Mouse (Mus musculus): ENCODE data around the gene Msh3.

Msh3 gene

DNA sequence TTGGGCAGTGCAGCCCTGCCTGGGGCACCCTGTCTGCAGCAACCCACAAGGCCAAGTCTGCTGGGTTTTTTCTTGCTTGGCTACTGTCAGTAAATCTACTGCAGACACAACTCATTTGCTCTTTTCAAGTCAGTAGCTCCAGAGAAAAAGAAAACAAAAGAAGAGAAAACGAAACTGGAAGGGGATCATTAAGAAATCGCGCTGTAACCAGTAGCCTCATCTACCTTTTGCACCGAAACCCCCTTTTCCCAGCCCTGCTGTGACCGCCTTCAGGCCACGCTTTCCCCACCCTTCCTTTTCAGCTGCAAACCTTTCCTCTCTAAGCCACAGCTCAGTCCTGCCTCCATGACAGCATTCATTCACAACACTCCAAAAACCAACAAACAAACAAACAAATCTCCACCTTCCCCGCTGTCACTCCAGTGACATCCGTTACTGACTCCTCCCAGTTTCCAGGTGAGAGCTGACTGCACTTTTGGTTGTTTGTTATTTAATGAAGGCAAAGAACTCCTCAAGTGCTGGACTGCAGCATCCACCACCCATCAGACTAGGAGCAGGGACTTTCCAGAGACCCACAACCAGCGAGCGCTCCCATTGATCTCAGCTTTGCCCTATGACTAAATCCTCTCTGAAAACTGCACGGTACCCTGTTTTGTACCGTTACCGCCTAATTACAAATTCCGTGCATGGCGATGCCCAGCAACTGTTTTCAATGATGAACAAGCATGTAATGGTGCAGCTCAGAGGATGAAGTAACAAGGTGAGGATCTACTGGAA, 22.5 kb downstream of the Msh3 start:
- DNase-seq (ENCODE audit: extremely low read depth, low read depth, low spot score) = no peak

DNA sequence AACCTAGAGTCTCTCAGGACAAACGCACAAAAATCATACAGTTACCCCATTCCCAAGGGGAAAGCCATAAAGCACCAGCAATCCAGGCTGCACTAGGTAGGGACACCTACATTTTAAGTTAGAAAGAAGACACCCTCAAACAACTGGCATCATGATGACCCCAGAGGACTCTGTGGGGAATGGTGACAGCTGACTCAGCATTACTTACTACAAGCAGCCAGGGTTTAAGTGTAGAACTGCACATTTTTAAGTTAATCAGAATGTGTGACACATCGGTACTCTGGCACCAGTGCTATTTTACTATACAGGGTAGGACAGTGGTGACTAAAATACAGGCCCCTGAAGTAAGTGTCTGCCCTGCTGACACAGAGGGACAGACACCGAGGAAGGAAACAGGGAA, 24.2 kb downstream of the Msh3 start:
- no peak for DNase-seq (ENCODE audit: extremely low read depth, low read depth, low spot score)

DNA sequence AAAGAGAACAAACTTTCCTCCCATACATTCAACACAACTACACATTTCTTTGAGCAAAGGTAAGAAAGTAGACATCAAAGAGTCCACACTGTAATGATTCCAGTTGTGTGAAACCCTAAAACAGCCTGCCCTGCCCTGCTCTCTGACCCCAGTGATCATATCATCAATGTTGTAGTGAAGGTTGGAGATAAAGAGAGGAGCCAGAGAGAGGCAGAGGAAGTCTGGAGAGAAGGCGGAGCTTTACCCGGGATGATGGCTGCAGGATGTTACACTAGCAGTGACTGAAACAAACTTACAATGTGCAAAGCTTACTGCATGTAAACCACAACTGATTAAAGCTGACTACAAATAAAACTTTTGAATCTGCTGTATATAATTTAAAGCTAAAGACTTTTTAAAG, 26.8 kb downstream of the Msh3 start:
- DNase-seq (ENCODE audit: extremely low read depth, low read depth, low spot score) = no peak

DNA sequence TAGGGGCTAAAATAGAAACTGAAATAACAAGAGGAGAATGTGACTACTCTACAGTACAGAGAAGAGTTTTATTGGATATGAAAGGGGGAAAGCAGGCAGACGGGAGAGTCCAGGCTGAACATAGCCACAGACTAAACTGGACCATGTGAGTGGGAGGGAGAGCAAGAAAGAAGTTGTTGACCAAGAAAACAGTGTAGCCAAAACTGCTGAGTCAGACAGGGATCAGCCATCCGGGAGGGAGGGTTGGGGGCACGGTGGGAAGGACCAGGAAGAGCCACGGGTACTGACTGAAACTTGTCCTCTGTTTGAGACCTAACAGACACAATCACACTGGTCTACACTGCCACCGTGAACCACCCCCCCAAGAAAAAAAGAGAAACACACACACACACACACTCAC, 28.8 kb downstream of the Msh3 start:
- DNase-seq (ENCODE audit: extremely low read depth, low read depth, low spot score) = no peak

DNA sequence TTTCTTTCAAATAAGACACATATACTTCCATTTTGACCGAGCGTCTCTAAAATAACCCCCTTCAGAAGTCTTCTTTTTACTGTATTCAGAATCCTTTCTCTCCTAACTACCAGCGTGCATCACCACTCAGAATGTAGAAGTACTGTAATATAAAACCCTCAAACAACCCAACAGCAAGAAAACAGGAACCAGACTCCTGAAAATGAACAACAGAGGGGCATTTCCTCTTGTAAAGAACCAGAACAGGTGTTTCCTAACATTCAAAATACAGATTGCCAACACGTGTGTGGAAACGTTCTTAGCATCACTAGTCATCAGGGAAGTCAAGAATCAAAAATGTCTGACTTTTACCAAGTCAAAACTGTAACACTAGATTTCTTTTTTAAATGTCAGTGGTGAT, 34.0 kb downstream of the Msh3 start:
- no peak for DNase-seq (ENCODE audit: extremely low read depth, low read depth, low spot score)

DNA sequence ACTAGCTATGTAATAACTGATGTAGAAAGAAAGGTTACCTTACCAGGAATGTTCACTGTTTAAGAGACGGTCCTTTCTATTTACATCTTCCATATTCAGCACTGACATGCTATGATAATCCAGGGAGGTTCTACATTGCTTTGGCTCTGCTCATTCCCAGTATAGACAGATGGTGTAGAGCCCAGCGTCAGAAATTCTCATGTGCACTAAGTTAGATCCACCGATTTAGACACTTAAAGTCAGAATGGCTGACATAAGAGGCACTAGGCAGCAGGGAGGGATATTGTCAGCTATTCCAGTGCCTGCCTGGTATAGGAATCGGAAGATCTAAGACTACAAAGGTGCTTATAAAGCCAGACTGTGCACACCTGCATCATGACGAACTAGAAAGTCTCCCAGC, 40.2 kb downstream of the Msh3 start:
- no peak for DNase-seq (ENCODE audit: extremely low read depth, low read depth, low spot score)

DNA sequence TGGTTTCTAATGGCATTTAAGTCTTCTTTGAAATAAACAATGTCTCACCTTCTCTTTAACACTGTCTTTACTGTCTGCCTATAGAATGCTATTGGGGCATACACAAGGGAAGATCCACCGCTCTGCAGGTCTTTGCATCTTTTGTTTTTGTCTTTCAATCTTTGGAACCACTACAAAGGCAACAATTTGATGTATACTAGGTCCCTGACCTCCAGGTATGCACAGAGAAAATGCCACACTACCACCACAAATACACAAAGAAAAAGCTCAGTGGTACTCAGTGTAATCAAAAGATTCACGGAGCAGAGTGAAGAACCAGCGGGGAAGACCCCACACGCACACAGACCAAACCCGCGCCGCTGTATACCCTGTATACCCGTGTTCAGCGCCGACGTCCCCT, 49.1 kb downstream of the Msh3 start, which contains the start of gene Gm20379:
TSS of gene Gm20379 (plus strand) at position 301 of the 400 bp plus-strand sequence.
- no peak for DNase-seq (ENCODE audit: extremely low read depth, low read depth, low spot score)

DNA sequence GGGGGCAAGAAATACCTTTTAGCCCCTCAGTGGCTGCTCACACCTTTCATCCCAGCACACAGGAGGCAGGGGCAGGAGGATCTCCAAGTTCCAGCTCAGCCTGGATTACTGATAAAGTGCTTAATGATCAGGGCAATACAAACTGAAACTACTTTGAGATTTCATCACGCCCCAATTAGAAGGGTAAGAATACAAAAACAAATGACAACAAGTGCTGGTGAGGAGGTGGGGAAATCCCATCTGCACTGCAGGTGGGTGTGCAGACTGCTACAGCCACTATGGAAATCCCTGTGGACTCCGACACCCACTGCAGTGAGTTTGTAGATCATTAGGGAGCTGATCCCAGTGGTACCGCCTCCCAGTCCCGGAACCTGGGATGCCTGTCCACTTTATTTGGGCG, 50.5 kb downstream of the Msh3 start:
- no peak for DNase-seq (ENCODE audit: extremely low read depth, low read depth, low spot score)

DNA sequence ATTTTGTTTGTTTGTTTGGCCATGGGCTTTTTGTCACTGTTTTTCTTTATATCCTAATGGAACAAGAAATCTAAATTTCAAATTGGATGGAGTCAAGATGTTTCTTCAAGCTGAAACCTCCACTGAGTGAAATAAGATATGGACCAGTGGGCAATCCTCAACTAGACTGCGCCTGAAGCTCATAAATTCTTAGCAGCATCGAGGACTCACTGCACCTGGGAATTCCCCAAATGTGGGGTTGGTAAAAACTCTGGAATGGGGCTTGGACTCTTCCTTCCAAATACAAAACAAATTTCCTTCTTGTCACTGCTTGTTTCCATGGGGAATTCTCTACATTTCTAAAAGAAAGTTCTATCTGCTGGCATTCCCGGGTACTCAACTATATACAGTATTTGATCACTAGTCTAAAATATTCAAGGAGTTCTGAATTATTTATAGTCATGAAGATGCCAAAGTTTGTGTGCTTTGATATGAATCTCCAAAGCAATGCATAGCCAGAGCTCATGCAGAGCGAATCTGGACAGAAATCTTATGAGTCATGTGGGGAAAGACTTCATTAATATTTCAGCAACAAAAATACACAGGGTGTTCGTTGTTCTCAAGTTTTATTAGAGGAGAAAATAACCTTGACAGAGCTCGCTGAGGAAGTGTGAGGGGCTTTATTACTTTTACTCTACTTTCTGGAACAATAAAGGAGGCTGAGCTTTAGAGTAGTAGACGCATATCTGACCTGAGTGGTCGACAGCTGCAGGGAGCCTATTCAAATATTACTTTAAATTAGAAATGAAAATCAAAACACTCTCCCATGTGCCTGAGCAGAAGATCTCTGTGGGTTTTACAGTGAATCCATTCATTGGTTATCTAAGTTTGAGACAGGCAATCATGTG, 51.5 kb downstream of the Msh3 start:
- no peak for DNase-seq (ENCODE audit: extremely low read depth, low read depth, low spot score)

DNA sequence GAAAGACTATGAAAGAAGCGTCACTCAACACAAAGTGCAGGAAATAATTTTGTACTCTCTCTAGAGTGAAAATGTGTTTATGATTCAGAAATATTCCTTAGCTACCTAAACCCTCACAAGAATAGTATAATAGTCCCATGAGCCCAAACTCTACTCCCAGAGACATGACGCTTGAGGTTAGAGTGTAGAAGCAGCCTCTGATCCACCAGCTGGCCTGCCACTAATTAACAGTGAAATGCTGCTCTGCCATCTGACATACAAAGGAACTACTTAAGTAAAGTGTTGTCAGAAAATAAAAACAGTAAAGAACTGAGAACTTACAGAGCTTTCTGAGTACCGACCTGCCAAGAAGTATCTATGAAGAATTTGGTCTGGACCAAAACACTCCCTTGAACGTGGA, 52.3 kb downstream of the Msh3 start:
- DNase-seq (ENCODE audit: extremely low read depth, low read depth, low spot score) = no peak

DNA sequence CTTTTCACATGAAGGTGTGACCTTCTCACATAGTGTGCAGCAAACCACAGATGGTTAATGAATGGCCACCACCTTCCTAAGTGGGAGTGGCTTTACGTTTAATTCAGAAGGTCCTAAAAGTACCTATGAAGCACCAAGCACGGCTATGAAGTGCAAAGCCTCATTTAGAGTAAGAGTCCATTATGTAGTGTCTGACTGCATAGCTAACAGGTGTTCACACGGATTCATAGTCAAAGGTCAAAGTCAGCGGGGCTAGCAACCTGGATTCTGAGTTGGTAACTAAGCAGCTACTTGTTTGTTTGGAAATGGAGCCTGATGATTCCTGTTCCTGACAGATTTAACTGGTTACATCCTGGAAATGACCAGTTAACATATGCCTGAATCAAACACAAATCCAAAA, 53.0 kb downstream of the Msh3 start:
- no peak for DNase-seq (ENCODE audit: extremely low read depth, low read depth, low spot score)

DNA sequence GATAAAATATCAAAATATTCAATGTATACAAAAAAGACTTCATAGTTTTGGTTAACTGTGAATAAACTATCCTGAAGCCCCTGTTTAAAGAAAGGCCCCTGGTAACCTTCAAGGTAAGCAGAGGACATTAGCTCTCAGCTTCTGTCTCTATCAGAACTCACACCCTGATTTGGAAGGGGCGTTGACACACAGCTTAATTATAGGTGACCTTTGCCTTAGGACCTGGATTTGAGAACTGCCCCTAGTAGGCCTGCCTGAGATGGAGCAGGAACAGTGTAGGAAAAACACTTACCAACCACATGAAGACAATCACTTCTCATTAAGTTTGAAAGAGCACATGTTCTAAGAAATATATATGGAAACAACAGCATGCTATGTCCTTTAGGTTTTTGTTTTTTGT, 55.3 kb downstream of the Msh3 start:
- DNase-seq (ENCODE audit: extremely low read depth, low read depth, low spot score) = no peak

DNA sequence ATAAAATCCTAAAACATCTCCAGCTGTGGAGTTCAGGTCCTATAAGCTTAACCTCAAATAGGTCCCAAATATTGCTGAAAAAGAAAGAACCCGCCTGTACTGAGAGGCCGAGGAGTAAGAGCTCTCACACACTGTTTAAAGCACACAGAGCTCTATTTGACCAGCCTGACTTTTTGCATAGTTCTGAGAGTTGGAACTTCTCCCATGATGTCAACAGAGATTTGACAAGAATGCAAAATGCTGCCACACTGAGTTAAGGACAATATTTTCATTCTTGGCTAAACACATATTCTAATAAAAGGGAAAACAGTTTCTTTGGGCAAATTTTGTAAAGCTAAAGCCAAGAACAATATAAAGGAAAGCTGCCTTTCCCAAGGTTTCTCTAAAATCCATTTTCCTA, 57.8 kb downstream of the Msh3 start:
- no peak for DNase-seq (ENCODE audit: extremely low read depth, low read depth, low spot score)

DNA sequence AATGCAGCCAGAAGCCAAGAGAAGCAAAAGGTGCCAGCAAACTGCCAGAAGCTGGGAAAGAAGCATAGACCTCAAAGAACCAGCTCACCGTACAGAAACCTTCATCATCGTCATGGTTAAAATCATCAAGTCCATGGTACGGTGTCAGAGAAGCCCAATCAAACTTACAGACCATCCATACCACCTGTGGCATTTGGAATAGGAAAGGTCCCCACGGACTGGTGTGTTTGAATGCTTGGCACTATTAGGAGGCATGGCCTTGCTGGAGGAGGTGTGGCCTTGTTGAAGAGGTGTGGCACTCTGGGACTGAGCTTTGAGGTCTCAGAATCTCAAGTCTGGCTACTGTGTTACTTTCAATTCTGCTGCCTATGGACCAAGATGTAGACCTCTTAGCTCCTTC, 58.3 kb downstream of the Msh3 start:
- DNase-seq (ENCODE audit: extremely low read depth, low read depth, low spot score) = no peak

DNA sequence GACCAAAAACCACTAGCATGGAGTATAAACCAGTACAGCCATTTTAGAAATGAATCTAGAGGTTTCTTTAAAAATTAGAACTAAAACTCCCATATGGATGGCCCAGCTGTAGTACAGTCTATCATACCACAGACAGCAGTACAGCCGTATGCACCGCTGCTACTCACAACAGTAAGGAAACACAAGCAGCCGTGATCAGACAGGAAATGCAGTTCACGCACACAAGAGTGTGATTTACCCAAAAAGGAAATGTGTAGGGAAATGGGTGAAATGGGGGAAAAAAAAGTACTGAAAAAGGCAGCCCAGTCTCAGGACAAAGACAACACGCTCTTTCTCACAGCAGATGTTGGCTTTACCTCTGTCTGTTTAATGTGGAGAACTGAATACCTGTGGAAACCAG, 60.9 kb downstream of the Msh3 start:
- no peak for DNase-seq (ENCODE audit: extremely low read depth, low read depth, low spot score)

DNA sequence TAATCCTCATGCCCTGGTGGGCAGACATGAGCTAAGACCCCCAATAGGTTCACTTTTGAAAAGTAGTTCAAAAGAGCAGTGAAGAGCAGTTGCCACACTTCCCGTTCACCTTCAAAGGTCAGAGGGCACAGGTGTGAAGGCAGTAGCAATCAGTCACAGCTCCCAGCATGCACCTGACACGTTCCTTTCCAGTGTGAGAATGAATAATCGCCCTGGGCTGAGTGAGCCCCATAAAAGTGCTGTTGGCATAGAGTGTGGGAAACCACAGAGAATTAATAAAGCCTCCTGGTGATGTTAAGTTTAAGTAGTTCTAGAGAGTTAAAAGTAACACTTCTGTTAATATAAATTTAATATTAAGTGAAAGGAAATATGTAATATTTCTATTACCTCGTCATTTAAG, 63.2 kb downstream of the Msh3 start:
- no peak for DNase-seq (ENCODE audit: extremely low read depth, low read depth, low spot score)

DNA sequence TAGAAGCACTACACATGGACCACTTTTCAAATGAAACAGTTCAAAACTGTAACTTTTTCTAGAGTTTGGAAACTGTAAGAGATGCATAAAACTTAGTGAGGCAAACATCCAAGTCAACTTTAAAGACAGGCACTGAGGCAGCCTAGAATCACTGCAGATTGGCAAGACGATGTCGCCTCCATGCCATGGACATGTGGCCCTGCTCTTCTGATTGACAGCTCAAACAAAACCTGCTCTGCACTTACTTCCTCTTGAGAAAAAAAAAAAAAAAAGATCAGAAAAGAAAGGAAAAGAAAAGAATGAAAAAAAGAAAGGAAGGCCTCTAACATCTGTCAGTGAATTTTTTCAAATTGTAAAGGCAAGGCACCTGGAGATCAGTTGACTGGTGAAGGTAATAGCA, 77.8 kb downstream of the Msh3 start:
- DNase-seq (ENCODE audit: extremely low read depth, low read depth, low spot score) = no peak

DNA sequence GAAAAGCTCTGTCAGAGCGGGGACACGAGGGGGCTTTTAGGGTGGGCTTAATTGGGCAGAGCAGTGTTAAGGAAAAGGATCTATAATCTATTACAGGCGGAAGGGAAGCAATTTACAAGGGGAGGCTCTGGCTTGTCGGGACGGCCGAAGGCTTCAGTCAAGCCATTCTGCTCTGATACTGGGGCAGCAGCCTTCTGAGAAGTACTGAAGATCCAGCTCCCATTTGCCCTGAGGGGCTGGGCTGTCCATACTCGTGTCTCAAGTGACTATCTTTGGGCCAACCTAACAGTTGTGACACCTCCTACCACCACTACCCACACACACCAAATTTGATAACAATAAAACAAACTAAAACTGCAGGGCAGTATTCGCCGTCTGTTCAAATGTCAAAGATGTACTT, 79.5 kb downstream of the Msh3 start:
- no peak for DNase-seq (ENCODE audit: extremely low read depth, low read depth, low spot score)

DNA sequence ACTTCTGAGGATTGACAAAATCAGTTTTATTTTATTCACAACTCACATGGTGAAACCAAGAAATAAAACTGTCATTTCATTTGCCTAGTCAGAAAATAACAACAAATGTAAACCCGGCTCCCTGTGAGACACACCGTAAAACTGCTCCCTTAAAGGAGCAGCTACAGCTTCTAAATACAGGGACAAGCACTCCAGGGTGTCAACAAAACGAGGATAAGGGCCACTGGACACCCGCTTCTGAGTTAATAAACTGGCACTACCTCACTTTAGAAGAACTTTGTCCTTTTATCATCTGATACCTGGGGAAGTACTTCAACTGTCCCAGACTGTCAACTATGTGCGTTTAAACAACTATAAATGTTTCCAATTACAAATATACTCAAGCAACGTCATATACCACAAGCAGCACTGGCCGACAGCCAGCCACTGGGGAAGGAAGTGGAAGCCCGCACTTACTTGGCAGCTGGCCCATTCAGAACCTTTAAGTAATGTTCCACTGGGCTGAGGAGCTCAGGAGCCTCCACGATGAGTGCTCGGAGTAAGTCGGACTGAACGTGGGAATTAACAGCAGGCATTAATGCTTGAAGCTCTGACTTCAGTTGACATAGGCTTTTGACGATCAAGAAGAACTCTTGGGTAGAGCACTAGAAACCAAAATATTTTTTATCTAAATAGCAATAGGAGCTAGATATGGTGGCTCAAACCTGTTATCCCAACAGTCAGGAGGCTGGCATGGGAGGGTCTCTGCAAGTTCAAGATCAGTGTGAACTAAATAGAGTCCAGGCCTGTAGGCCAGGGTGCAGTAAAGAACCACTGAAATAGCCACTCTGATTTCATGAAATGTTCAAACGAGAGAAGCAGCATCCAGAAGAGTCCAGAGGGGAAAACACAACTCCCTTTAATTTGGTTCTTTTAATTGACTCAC, 80.3 kb downstream of the Msh3 start:
- DNase-seq (ENCODE audit: extremely low read depth, low read depth, low spot score) = no peak

DNA sequence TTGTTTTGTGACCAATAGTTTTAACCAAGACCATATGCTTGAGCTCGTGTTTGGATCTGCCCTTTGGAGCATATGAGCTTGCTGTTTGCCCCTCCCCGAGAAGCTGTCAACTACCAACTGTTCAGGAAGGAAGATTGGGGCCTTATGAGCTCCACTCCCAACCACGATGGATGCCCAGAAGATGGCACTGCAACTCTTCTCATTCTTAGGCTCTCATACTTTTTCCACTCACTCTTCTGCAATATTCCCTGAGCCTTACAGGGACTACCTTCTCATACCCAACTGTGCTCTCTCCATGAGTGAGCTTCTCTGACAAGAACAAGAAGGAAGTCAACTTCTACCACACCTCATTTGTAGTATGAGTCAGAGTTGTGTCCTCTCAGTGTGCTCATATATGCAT, 87.7 kb downstream of the Msh3 start:
- DNase-seq (ENCODE audit: extremely low read depth, low read depth, low spot score) = no peak

DNA sequence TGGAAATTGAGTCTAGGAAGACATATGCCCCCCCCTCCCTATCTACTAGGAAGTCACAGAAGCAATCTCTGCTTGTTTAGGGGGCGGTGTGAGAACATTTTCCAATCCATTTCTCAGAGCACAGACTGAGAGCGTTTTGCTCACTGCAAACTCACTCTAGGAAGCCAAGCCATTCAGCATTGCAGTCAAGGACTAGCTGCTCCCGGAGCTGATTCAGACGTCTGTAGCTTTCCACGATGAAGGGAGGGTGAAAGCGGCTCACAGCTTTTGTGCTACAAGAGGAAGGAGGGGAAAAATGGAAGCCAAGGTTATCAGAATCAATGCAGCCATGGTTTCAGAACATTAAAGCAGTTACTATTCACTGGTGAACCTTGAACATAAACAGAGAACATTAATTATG, 91.2 kb downstream of the Msh3 start:
- no peak for DNase-seq (ENCODE audit: extremely low read depth, low read depth, low spot score)

Data from fat pad, adult 2 months (tissue).